Mouse (Mus musculus): ENCODE measurements at regions not wholly inside any gene's neighbourhood (a gene's known extent, or its start where the extent isn't known, plus 50 kb on each side); places are given as distances from the start of the nearest gene placed in this dataset.
A peak's percentile ranks its signal among the peaks of the same experiment; 100 is the strongest.

DNA sequence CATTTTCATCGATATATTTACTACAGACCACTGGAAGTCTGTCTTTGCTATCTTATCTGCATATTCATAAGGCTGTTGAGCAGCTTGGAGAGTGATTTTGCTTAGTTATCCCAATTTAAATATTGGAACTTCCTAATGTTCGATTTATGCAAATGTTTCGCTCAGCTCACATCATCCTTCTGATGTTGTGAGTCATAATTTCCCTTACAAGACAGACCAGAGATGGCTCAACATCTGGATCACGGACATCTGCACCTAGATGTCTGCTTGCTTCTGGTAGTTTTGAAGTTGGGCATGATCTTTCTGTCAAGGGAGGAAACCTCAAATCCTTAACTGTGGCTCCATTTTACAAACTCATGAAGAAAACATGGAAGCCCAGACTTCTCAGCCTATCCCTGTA lies 2480.8 kb downstream of the Poteg start:
- Histone ChIP-seq H3K79me2 (replicated peaks; ENCODE audit: control insufficient read depth, extremely low read depth, insufficient read depth, poor library complexity, severe bottlenecking) (no peaks in the 10 kb centered on the region), H3K4me2 (ENCODE audit: insufficient read depth, low read depth, poor library complexity, severe bottlenecking) (peak overlapping the region; percentile 71; the same call in 1 of the 2 replicates), H3K9ac (ENCODE audit: insufficient read depth, low read depth) (peak overlapping the region; percentile 48), H3K4me3 (replicated peaks in 1 of 3; ENCODE audit: low read depth in 2 of 3, low read length in 2 of 3, poor library complexity in 1 of 3) (no peak overlapping the region), H3K9me3 (replicated peaks; ENCODE audit: low read length) (no peaks in the 10 kb centered on the region), H3K27me3 (replicated peaks) (no peaks in the 10 kb centered on the region), H3K27ac (ENCODE audit: insufficient read depth, low read depth) (peak overlapping the region; percentile 64), H3K36me3 (replicated peaks in 1 of 2; ENCODE audit: control insufficient read depth in 1 of 2, insufficient read depth in 1 of 2, low read length in 1 of 2) (no peaks in the 10 kb centered on the region), H3K4me1 (ENCODE audit: control insufficient read depth in 1 of 2, insufficient read depth in 2 of 2) (peaks cover 10 to 22% of the 10 kb centered on the region in 2 experiments)
- no peak for TF ChIP-seq CHD1 (IDR thresholded peaks at IDR 0.05; ENCODE audit: low read depth, low read length)
- TF ChIP-seq NRF1 (IDR thresholded peaks at IDR 0.05; ENCODE audit: low read depth, low read length) = no peak
- 0 out of 2 replicates have a peak, but pooled peaks have one; percentile 22 for TF ChIP-seq HCFC1 (IDR thresholded peaks at IDR 0.05; ENCODE audit: low read depth, low read length)
- TF ChIP-seq ZMIZ1 (IDR thresholded peaks at IDR 0.05; ENCODE audit: low read depth, low read length) = no peak
- no peak for TF ChIP-seq MAZ (IDR thresholded peaks at IDR 0.05; ENCODE audit: low read depth, low read length)
- 0 out of 2 replicates have a peak, but pooled peaks have one; percentile 35 for TF ChIP-seq RCOR1 (conservative IDR thresholded peaks at IDR 0.05; ENCODE audit: low read depth, low read length)
- TF ChIP-seq ELF1 (IDR thresholded peaks at IDR 0.05; ENCODE audit: low read depth, low read length) = no peak
- no peak; the same call in 1 of the 2 replicates for TF ChIP-seq POLR2AphosphoS2 (IDR thresholded peaks at IDR 0.05; ENCODE audit: low read depth, low read length)
- no peak; the same call in 1 of the 2 replicates for TF ChIP-seq MXI1 (IDR thresholded peaks at IDR 0.05; ENCODE audit: low read depth, low read length)
- TF ChIP-seq MEF2A (IDR thresholded peaks at IDR 0.05; ENCODE audit: borderline replicate concordance, low read depth, low read length) = peak; percentile 82
- peak; percentile 97 for TF ChIP-seq TCF12 (IDR thresholded peaks at IDR 0.05; ENCODE audit: low read depth, low read length)
- no peak for TF ChIP-seq E2F4 (IDR thresholded peaks at IDR 0.05; ENCODE audit: insufficient replicate concordance, low read depth, low read length)
- TF ChIP-seq RAD21 (IDR thresholded peaks at IDR 0.05; ENCODE audit: low read depth, low read length) = no peak; the same call in 1 of the 2 replicates
- no peak for TF ChIP-seq CTCF (conservative IDR thresholded peaks at IDR 0.05 in 1 of 2, IDR thresholded peaks at IDR 0.05 in 1 of 2; ENCODE audit: low read depth in 2 of 2, low read length in 2 of 2)
- 0 out of 2 replicates have a peak, but pooled peaks have one; percentile 56 for TF ChIP-seq MAFK (IDR thresholded peaks at IDR 0.05; ENCODE audit: insufficient replicate concordance, low read length)
- no peak for TF ChIP-seq POLR2A (IDR thresholded peaks at IDR 0.05; ENCODE audit: low read depth, low read length)
- no peak for TF ChIP-seq SIN3A (IDR thresholded peaks at IDR 0.05; ENCODE audit: low read length)
- no peak for TF ChIP-seq UBTF (IDR thresholded peaks at IDR 0.05; ENCODE audit: low read depth, low read length)
- TF ChIP-seq SMC3 (IDR thresholded peaks at IDR 0.05; ENCODE audit: low read depth, low read length) = no peak
- no peak for TF ChIP-seq PAX5 (IDR thresholded peaks at IDR 0.05; ENCODE audit: low read length)
- TF ChIP-seq ETS1 (conservative IDR thresholded peaks at IDR 0.05; ENCODE audit: low read depth, low read length) = peak; percentile 97
- TF ChIP-seq MYC (IDR thresholded peaks at IDR 0.05; ENCODE audit: low read depth, low read length) = peak; percentile 52; the same call in 1 of the 2 replicates
- no peak for TF ChIP-seq ZC3H11A (IDR thresholded peaks at IDR 0.05; ENCODE audit: low read depth, low read length)
- peak; percentile 97 for TF ChIP-seq EP300 (IDR thresholded peaks at IDR 0.05; ENCODE audit: low read length)
- TF ChIP-seq GABPA (IDR thresholded peaks at IDR 0.05; ENCODE audit: insufficient replicate concordance, low read depth, low read length) = no peak
- peak; percentile 99 for TF ChIP-seq JUND (conservative IDR thresholded peaks at IDR 0.05; ENCODE audit: low read depth, low read length)
- no peak; the same call in 1 of the 2 replicates for TF ChIP-seq ZNF384 (IDR thresholded peaks at IDR 0.05; ENCODE audit: low read depth, low read length)
- TF ChIP-seq BHLHE40 (IDR thresholded peaks at IDR 0.05; ENCODE audit: low read depth, low read length) = peak; percentile 61
- peak; percentile 99 for TF ChIP-seq JUN (IDR thresholded peaks at IDR 0.05; ENCODE audit: insufficient read depth, low read depth, low read length)
- TF ChIP-seq USF1 (IDR thresholded peaks at IDR 0.05; ENCODE audit: low read depth, low read length) = no peak
- peak; percentile 73 for TF ChIP-seq IRF4 (IDR thresholded peaks at IDR 0.05; ENCODE audit: low read depth, low read length)
- TF ChIP-seq CHD2 (IDR thresholded peaks at IDR 0.05; ENCODE audit: low read length) = peak; percentile 64
- TF ChIP-seq NELFE (IDR thresholded peaks at IDR 0.05; ENCODE audit: low read depth, low read length) = no peak
- TF ChIP-seq TBP (conservative IDR thresholded peaks at IDR 0.05; ENCODE audit: low read depth, low read length) = peak; percentile 63; the same call in 1 of the 2 replicates
- TF ChIP-seq ZKSCAN1 (IDR thresholded peaks at IDR 0.05; ENCODE audit: borderline replicate concordance, low read depth, low read length) = no peak
- peak; percentile 89 for DNase-seq (ENCODE audit: extremely low read depth)
- in situ Hi-C loops (cut with MboI; ENCODE audit: low pct_ligation_motif_present, low pct_unique_long_range_greater_than_20kb, low sequenced_read_pairs) = no loop called here
- dilution Hi-C loops (cut with MboI; ENCODE audit: extremely low pct_ligation_motif_present, extremely low pct_unique_long_range_greater_than_20kb, low sequenced_read_pairs) = no loop called here

All from CH12.LX (cell line).